Mouse (Mus musculus) kidney, adult 8-10 months (tissue): ENCODE measurements at regions not wholly inside any gene's neighbourhood (a gene's known extent, or its start where the extent isn't known, plus 50 kb on each side); places are given as distances from the start of the nearest gene placed in this dataset.

ENCODE experiments used
- DNase-seq, 2 experiments: peaks; one replicate each; pipeline ENCODE4 v3.0.0; 2022

GRCm38 (mm10) chr5:133812216-133812615, 287.3 kb upstream of the Castor2 start:
- no peak for DNase-seq

- DNase-seq, result no peak
Observed at GRCm38 (mm10) chr5:133806891-133807290, 292.6 kb upstream of the Castor2 start.

- no peak for DNase-seq
Observed at GRCm38 (mm10) chr5:133802001-133802400, 297.5 kb upstream of the Castor2 start.

GRCm38 (mm10) chr5:133795638-133796037, 303.9 kb upstream of the Castor2 start:
- no peak for DNase-seq

GRCm38 (mm10) chr5:133790726-133791125, 308.8 kb upstream of the Castor2 start:
- no peak for DNase-seq

- no peak for DNase-seq
Observed at GRCm38 (mm10) chr5:133788006-133788405, 311.5 kb upstream of the Castor2 start.

GRCm38 (mm10) chr5:133787491-133787890, 312.0 kb upstream of the Castor2 start:
- DNase-seq, result no peak

- DNase-seq, result no peak
Observed at GRCm38 (mm10) chr5:133776591-133776990, 322.9 kb upstream of the Castor2 start.

GRCm38 (mm10) chr5:133774116-133774515, 325.4 kb upstream of the Castor2 start:
- peak; percentile 8 to 45 for DNase-seq

- DNase-seq, result no peak
Observed at GRCm38 (mm10) chr5:133768856-133769255, 330.7 kb upstream of the Castor2 start.

GRCm38 (mm10) chr5:133757817-133758216, 341.7 kb upstream of the Castor2 start:
- DNase-seq, result no peak

GRCm38 (mm10) chr5:133754180-133754579, 345.3 kb upstream of the Castor2 start:
- no peak for DNase-seq

- DNase-seq, result no peak
Observed at GRCm38 (mm10) chr5:133753461-133754160, 345.9 kb upstream of the Castor2 start.

- DNase-seq, result no peak
Observed at GRCm38 (mm10) chr5:133746960-133747359, 352.6 kb upstream of the Castor2 start.

GRCm38 (mm10) chr5:133746411-133746810, 353.1 kb upstream of the Castor2 start:
- no peak for DNase-seq

GRCm38 (mm10) chr5:133744136-133744535, 355.4 kb upstream of the Castor2 start:
- no peak for DNase-seq

GRCm38 (mm10) chr5:133743606-133744005, 355.9 kb upstream of the Castor2 start:
- DNase-seq, result no peak

- no peak for DNase-seq
Observed at GRCm38 (mm10) chr5:133731871-133732270, 367.6 kb upstream of the Castor2 start.

GRCm38 (mm10) chr5:133718187-133719078, 381.1 kb upstream of the Castor2 start:
- no peak for DNase-seq

- no peak for DNase-seq
Observed at GRCm38 (mm10) chr5:133715830-133716229, 383.7 kb upstream of the Castor2 start.

GRCm38 (mm10) chr5:133712652-133713051, 386.9 kb upstream of the Castor2 start:
- no peak for DNase-seq

GRCm38 (mm10) chr5:133708881-133709280, 390.6 kb upstream of the Castor2 start:
- no peak for DNase-seq

- no peak for DNase-seq
Observed at GRCm38 (mm10) chr5:133686206-133686605, 413.3 kb upstream of the Castor2 start.

- no peak for DNase-seq
Observed at GRCm38 (mm10) chr5:133683021-133683420, 416.5 kb upstream of the Castor2 start.
